Mouse (Mus musculus) adrenal gland, adult 2 months (tissue): Measurements from ENCODE around the gene Cplx2. TPM values are rescaled to one million over a fixed set of nuclear protein-coding genes. Genes with fewer than 3 reads are reported as not detected.

Source experiments
- DNase-seq: peaks from one replicate; pipeline ENCODE4 v3.0.0; 2021
- polyA plus RNA-seq: library from polyadenylated mRNA; depleted of rRNA; stranded (reverse); fragments of >200 nt; gene quantifications from 2 replicates; pipeline ENCODE4 v1.2.3, GENCODE M21; 2012
- total RNA-seq, 2 experiments: library from RNA; stranded (reverse); gene quantifications; 2 replicates each; pipeline ENCODE4 v1.2.3; 2021

Cplx2 gene
- total and polyA plus RNA-seq, 3 experiments: 20.3 to 22.6 (median 20.8) TPM

DNA sequence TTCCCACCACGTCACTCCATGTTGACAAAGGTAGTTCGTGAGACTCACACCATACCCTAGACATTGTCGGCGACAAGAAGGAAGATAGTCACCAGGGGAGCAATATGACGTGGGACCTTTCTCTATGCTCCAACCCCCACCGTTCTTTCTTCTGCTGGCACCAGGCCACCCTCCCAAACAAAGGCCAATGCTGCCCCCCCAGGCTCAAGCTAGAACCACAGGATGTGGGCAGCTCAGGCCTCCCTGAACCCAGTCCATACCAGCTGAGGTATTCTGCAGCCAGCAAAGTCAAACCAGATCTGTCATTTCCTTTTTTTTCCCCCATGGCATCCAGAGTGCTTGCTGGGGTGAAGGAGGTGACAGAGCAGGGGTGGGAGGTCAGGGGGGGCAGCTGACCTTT is 3.4 kb upstream of the Cplx2 start:
- no peak for DNase-seq

- DNase-seq: no peak
Measured at GRCm38 (mm10) chr13:54368181-54368580, 3.0 kb upstream of the Cplx2 start.

DNA sequence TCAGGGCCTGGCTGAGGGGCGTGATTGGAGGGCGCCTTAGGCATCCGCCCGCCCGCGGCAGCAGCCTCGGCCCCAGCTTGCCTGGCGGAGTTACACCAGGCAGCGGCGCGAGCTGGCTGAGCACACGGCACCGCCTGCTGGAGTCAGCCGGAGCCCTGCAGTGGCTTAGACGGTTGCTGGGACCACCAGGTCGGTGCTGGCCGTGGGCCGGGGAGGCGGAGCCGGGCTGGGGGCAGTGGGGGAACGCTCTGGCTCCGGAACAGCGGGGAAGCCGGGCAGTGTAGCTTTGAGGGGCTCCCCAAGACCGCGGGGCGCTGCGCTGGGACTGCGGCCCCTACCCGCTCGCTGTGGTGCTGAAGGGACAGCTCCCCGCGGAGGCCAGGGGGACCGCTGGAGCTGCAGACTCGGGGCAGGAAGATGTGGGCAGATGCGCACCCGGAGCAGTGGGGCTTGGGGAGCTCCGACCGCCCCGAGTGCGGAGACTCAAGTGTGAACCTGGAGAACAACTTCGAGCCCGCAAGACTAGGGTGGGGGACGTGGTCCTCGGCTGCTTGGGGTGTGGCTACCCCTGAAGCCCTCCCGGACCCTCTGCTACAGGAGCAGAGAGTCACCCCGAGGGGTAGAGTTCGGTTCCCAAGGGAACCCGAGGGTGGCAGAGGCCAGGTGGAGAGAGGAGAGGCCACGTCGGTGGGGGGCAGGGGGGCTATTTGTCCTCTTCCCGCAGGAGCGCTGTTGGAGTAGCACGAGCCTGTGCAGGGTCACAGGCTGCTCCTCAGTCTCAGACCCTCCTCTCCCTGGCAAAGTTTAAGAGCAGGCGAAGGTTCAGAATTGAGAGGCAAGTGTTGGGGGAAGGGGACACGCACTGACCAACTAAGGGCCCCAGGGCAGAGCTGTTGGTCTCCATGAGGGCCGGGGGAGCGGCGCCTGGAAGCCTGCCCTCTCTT is 510 bp downstream of the Cplx2 start:
- DNase-seq: peak; percentile 88

DNA sequence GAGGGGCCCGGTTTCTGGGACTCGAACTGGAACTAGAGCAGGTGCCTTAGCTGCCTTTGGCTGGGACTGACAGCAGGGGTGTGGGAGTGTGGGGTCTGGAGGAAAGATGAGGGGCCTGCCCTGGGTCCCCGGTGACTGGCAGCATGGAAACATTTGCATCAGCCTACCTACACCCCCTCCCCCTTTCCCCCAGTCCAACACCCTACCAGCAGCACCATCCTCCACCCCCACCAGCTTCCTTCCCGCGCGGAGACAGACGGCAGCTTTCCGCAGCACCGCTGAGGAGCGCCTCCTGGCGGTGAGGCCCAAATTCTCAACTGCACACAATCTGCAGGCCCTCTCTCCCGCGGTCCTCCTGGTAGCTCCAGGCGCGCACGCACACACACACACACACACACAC is 1.5 kb downstream of the Cplx2 start:
- peak; percentile 42 for DNase-seq

GRCm38 (mm10) chr13:54374106-54374706 is 3.1 kb downstream of the Cplx2 start:
- no peak for DNase-seq

GRCm38 (mm10) chr13:54375497-54376495 is 4.6 kb downstream of the Cplx2 start:
- no peak for DNase-seq

DNA sequence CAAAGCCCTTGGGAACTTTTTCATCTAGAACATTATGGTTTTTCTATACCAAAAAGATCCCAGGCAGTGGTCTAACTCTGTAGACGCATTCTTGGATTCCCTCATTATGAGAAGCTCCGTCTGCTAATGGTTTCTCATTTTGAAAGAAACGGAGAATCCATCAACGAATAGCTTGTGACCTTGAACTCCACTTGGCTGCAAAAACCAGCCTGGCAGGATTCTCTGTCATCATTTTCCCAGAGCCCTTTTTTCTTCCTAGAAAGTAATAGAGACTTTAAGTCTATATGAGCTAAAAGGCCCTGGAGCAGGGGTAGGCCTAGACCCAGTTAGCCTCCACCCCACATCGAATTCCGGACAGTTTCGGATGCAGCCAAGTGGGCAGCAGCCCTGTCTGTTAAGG is 5.6 kb downstream of the Cplx2 start:
- DNase-seq: no peak

DNA sequence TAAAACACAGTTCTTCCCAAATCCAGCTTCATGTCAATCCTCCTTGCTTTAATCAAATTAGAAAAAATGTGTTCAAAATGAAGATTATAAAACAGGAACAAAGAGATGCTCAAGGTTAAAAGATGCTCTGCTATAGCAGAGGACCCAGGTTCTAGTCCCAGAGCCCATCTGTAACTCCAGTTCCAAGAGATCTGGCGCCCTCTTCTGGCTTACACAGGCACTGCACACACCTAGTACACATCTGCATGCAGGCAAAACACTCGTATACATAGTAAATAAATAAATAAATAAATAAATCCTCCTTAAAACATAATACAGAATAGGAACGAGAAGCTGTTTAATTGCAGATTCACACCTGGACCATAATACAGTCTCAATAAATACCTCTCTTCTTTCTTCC is 6.9 kb downstream of the Cplx2 start:
- DNase-seq: no peak

- no peak for DNase-seq
Measured at GRCm38 (mm10) chr13:54380421-54380820, 9.3 kb downstream of the Cplx2 start.

DNA sequence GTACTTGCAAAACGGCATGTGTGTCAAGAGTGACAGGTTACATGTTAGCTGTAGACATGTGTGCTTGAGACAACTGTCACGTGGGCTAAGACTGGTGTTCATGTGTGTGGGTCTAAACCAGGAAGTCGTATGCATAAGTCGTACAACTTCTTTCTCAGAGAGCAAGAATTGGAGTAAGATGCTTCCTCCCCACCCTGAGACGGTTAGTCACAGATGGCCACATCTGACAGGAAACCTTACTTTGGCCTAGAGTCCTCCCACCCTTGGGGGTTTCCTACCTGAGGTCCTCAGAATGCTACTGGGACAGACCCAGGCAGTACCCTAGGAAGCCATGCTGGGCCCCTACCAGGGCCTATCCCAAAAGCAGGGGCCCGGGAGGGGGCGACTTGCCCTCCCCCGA is 10.2 kb downstream of the Cplx2 start:
- DNase-seq: no peak

DNA sequence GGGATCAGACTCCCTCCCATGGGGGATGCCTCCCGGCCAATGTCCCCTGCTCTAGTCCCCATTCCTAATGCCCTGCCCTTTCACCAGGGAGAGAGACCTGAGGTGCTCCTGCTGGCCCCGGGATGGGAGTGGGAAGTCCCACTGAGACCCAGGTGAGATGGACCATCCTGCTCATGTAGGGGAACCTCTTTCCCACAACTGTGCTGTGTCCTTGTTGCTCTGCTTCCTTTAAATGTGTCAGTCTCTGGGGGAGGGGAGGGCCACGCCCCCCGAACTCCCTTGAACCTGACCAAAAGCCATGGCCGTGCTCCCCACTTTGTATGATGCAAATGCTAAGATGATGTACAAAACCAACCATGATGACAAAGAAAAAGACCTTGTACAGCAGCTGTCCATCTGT is 12.4 kb downstream of the Cplx2 start:
- DNase-seq: no peak

GRCm38 (mm10) chr13:54384518-54384917 is 13.4 kb downstream of the Cplx2 start:
- DNase-seq: no peak

DNA sequence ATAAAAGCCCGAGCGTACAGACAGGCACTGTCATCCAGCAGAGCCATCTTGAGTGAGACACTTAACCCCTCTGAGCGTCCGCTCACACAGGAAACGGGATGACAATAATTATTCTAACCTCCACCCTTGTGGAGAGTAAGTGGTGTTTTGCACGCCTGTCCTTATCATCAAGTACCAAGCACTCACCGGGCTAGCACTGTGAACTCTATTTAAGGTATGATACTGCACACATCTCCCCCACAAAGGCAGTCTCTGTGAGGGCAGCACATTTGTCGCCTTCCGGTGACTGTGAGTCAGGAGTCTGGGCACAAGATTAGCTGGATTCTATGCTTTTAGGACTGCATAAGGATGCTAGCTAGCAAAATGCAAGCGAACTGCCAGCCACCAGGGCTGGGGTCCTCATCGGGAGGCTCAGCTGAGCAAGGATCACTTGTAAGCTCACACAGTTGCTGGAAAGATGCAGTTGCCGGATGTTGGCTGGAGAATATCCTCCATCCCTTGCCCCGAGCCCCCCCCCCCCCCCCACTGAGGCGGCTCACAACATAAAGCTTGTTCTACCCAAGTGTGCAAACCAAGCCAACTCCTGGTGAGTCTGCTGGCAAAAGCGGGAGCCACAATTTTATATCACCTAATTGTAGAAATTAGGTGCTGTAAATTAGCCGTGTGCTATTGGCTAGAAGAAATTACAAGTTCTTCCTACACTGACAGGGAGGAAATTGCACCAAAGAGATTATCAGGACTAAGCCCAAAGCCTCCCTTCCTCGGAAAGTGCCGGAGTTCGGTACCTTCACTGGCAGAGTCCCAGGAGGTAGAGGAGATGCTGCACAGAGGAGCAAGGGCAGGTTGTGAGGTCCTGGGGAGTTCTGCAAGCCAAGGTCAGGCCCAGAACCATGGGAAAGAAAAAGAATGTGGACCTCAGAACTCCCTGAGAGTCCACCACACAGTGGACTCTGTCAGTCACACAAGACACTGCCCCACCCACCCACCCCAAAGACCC is 14.2 kb downstream of the Cplx2 start:
- DNase-seq: no peak

DNA sequence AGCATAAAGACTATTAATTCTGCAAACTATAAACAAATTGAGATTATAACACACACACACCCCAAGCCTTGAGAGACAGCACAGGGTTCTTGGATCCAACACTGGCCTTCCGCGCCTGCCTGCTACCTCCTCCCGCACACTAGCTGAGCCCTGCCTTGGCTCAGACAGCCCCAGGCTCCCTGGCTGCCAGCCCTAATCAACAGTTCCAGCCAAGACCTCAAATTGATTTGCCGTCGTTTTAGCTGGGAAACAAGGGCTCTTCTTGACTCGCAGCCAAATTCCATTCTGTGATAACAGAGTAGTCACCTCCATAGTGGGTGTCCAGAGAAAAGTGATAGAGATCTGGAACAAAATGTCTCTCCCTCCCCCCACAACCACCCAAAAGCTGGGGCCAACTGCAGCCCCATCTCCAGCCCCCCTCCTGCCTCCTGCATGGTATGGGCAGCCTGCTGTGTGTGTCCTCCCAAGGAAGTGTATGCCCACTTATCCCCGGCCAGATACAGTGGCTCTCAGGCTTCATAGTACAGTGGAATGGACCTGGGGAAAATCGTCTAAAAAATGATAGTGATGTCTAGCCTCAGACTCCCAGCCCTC is 18.9 kb downstream of the Cplx2 start:
- DNase-seq: peak; percentile 18

GRCm38 (mm10) chr13:54390565-54391013 is 19.4 kb downstream of the Cplx2 start:
- no peak for DNase-seq

DNA sequence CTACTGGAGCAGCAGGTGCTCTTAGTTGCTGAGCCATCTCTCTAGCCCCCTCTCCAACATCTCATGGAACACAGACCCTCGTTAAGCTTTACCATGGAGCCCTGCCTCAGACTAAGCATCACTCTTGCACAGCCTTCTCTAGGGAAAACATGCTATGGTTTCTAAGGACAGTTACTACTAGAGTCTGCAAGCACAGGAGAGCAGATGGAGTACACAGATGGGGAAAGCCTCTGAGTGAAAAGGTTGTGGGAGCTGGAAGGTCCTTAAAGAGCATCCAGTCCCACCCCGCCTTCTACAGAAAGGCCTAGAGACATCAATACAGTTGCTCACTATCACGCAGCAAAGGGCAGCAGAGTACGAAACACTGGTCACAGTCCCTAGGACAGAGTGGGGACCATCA is 20.2 kb downstream of the Cplx2 start:
- DNase-seq: no peak

GRCm38 (mm10) chr13:54397069-54397468 is 25.9 kb downstream of the Cplx2 start:
- no peak for DNase-seq

- no peak for DNase-seq
Measured at GRCm38 (mm10) chr13:54400565-54401179, 29.5 kb downstream of the Cplx2 start.

GRCm38 (mm10) chr13:54401180-54401569 is 30.0 kb downstream of the Cplx2 start:
- no peak for DNase-seq

DNA sequence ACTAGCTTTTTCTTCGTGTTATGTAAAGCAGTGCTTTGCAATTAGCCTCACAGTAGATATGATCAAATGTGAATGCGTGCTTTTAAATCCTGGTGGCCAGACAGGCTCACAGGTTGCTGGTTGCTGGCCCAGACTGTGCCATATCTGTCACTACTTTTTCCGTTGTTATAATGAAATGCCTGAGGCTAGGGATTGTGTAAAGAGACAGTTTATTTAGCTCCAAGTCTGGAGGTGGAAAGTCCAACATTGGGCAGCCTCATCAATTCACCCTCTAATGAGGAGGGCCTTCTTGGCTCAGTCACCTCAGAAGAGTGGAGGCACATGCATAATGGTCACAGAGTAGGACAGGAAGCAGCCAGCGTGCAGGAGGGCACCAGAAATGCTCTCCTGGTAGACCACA is 31.2 kb downstream of the Cplx2 start:
- no peak for DNase-seq
